Mouse (Mus musculus) mouse embryonic stem cell (cell line): ENCODE measurements around the gene Gm20547.

Experiments
- in situ Hi-C, 2 experiments: fragments of 300-500 bp; cut with MboI; formaldehyde crosslinking; loops; 1 replicate in 1 of 2; 3 replicates in 1 of 2; pipeline ENCODE4 v1.14.3; 2019 to 2020; ENCODE audit warnings: low sequenced_read_pairs in 2 of 2, low pct_unique_long_range_greater_than_20kb in 1 of 2, mixed read lengths in 1 of 2; ENCODE audit not compliant: unreplicated experiment in 1 of 2

Gene Gm20547

DNA sequence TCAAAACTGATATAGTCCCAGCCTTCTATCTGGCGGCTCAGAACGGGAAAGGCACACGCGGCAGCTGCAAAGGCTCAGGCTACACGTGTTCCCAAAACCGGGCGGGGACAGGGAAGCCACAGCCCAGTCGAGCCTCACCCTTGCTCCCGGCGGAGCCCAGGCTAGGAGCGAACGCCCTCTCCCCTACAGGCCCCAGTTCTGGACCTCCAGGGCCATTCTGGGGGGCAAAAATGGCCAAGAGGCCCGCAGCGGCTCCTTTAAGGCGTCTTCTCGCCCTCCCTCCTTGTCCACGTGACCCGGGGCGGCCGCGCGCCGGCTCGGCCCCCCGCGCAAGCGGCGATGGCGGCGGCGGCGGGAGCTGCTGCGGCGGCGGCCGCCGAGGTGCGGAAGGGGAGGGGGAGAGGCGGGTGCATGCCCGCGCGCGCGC lies 16.3 kb upstream of the Gm20547 start, which contains the start of the genes C2 and Ehmt2:
TSS of gene C2 (minus strand) at position 106 of the 427 bp plus-strand sequence.
TSS of gene Ehmt2 (plus strand) at position 310 of the 427 bp plus-strand sequence.
- in situ Hi-C loops, result no loop called here

GRCm38 (mm10) chr17:34897373-34898159 lies 15.7 kb upstream of the Gm20547 start:
- in situ Hi-C loops, result no loop called here

DNA sequence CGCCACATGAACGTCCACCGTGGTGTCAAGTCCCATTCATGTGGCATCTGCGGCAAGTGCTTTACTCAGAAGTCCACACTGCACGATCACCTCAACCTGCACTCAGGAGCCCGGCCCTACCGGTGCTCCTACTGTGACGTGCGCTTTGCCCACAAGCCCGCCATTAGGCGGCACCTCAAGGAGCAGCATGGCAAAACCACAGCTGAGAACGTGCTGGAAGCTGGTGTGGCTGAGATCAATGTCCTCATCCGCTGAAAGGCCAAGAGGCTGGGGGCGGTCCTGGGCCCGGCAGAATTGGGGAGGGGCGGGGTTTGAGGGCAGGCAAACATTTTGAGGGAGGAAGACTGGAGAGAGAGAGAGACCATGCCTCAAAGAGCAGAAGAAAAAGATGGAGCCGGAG lies 14.5 kb upstream of the Gm20547 start:
- in situ Hi-C loops, result no loop called here

- in situ Hi-C loops, result no loop called here
These were observed 13.9 kb upstream of the Gm20547 start for GRCm38 (mm10) chr17:34895724-34896123.

DNA sequence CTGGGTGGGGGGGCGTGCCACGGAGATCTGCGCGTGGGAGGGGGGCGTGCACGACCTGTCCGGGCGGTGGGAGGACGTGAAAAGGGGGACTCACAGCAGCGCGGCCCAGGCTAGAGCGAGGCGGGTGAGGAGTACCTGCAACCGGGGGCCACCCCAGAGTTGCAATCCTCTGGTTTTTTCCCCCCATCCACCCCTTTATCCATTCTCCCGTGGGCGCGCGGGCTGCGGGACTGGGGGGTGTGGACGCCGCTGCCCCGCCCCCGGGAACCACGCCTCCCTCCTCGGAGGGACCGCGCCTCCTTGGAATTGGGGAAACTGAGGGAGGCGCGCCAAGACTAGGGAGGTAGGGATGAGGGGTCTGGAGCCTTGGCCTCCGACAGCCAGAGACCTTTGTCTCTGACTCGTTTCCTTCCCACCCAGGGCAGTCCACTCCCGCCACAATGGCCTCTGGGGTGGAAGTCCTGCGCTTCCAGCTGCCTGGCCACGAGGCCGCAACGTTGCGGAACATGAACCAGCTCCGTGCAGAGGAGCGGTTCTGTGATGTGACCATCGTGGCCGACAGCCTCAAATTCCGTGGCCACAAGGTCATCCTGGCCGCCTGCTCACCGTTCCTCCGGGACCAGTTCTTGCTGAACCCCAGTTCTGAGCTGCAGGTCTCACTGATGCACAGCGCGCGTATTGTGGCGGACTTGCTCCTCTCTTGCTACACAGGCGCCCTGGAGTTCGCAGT lies 13.1 kb upstream of the Gm20547 start:
- in situ Hi-C loops, result no loop called here

DNA sequence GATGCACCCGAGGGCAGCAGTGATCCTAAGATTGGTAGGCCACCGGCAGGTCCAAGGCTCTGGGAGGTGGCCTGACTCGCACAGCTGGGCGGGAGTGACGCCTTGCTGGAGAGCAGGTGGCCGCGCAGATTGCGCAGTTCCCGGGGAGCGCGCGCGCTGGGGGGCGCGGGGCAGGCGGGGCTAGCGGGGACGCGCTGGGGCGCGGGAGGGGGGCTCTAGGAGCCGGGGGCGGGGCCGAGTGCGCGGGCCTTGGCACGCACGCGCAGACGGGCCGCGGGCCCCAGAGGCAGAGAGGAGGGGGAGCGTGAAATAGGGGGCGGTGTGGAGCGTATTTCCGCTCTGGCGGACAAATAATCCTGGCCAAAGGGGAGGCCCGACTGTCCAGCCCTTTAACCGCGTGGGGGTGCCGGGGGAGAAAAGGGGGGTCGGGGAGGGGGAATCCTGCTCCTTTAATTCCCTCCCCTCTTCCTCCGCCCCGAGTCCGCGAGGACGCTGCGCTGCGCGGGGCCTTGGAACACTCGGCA lies 12.3 kb upstream of the Gm20547 start:
- in situ Hi-C loops, result no loop called here

GRCm38 (mm10) chr17:34893072-34893824 lies 11.4 kb upstream of the Gm20547 start:
- in situ Hi-C loops, result no loop called here

DNA sequence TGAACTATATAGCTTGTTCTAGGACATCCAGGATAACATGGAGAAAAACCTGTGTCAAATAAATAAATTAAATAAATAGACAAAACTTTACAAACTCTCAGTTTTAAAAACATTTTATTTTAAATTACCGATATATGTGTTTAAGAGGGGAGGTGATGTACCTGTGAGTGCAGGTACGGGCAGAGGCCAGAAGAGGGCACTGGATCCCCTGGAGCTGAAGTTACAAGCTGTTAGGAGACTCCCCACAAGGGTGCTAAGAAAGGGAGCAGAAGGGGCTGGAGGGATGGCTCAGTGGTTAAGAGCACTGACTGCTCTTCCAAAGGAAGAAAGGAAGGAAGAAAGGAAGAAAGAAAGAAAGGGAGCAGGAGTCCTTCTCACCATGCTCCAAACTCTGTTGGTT lies 9.5 kb upstream of the Gm20547 start:
- in situ Hi-C loops, result no loop called here

DNA sequence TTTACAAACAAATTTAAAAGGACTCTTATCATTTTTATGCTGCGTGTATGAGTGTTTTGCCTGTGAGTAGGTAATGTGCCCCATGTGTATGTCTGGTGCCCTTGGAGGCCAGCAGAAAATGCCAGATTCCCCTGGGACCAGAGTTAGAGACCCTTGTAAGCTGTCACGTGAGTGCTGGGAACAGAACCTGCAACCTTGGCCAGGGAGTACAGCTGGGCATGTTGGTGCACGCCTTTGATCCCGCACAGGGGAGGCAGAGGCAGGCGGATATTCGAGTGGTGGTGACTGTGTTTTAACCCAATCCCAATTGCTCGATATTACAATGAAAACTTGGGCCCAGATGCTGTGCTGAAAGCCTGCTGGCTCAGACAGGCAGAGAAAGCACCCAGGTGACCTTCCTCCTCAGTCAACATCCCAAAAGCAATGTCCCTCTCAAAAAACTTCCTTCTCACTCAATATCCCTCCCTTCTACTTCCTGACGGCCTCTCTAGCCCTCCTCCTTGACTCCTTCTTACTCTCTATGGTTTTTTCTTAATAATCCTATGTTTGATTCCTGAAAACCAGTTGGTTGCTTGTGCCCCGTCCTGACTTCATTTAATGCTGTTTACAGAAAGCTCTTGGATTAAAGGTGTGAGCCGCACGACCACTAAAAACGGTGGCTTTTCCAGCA lies 8.4 kb upstream of the Gm20547 start:
- in situ Hi-C loops, result no loop called here

- in situ Hi-C loops, result no loop called here
These were observed 6.1 kb upstream of the Gm20547 start for GRCm38 (mm10) chr17:34887942-34888341.

GRCm38 (mm10) chr17:34885615-34886014 lies 3.8 kb upstream of the Gm20547 start:
- in situ Hi-C loops, result no loop called here

DNA sequence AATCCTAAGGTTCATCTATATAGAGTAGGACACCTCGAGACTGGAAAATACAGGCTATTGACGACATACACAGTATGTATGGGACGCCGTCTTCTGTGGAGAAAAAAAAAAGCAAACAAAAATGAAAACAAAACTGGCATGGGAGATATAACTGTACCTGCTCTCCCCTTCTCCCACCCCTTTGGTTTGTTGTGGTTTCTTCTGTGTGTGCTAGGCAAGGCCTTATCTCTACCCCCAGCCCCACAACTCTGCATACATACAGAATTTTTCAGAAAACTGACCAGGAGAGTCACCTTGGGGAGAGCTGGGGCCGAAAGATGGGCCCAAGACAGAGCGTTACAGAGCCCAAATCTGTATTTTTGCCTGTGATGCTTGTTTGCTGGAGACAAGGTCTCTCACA lies 2.9 kb upstream of the Gm20547 start:
- in situ Hi-C loops, result no loop called here

DNA sequence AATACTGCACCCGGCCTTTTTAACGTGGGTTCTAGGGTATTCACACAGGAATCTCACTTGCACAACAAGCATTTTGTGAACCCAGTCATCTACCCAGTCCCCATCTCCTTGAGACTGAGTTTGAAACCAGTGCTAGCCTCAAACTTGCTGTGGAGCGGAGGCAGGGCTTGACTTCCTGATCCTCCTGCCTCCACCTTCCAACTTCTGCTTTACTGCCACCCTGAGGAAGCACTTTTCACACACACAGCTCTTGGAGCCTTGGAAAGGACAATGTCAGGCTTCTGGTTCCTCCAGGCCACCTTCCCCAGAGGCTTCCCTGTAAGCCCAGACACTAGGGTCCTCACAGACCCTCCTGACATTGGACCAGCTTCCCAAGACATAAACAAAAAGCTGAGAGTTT lies 1.5 kb upstream of the Gm20547 start:
- in situ Hi-C loops, result no loop called here

DNA sequence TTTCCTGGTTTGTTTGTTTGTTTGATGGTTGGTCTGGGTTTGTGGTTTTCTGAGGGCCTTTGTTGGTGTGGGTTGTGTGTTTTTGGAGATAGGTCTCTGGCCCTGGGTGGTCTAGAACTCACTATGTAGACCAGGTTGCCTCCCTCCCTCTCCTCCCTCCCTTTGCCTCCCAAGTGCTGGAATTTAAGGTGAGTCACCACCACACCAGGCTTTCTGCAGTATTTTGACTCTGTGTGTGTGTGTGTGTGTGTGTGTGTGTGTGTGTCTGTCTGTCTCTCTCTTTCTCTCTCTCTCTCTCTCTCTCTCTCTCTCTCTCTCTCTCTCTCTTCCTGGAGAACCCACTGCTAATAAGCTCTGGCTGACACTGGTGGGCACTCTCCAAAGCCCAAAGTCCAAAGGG lies 676 bp downstream of the Gm20547 start:
- in situ Hi-C loops, result no loop called here

GRCm38 (mm10) chr17:34879336-34879879 lies 2.4 kb downstream of the Gm20547 start, which contains the start of gene Zbtb12:
Zbtb12 (plus strand) TSS chr17:34879483.
- in situ Hi-C loops, result no loop called here

- in situ Hi-C loops, result no loop called here
These were observed 7.5 kb downstream of the Gm20547 start for GRCm38 (mm10) chr17:34874321-34874720.

GRCm38 (mm10) chr17:34865981-34866380 lies 15.9 kb downstream of the Gm20547 start:
- in situ Hi-C loops, result no loop called here

GRCm38 (mm10) chr17:34862416-34863081 lies 19.3 kb downstream of the Gm20547 start, which contains the start of gene Cfb:
Cfb (minus strand) TSS chr17:34862518.
- in situ Hi-C loops, result no loop called here
